Mouse (Mus musculus): ENCODE data around the gene Mfap4. TPM values are rescaled to one million over a fixed set of nuclear protein-coding genes. Genes with fewer than 3 reads are reported as not detected.

Gene Mfap4
- polyA plus RNA-seq, 1 experiment from 2014 or later, result 428 TPM

- Histone ChIP-seq H3K9ac (ENCODE audit: low read depth, low read length) (peak within 1 kb of the TSS; percentile 82), H3K4me2 (ENCODE audit: low read depth, low read length) (peak within 1 kb of the TSS; percentile 85), H3K27ac (replicated peaks; ENCODE audit: low read depth, low read length) (peak within 1 kb of the TSS; percentile 92), H3K4me1 (ENCODE audit: control insufficient read depth, insufficient read depth, low read length) (peaks cover 9% of the 10 kb centered on the region), H3K4me3 (ENCODE audit: low read depth, low read length) (peak within 1 kb of the TSS; percentile 80), H3K9me3 (ENCODE audit: control insufficient read depth, low read length) (no peaks in the 10 kb centered on the region), H3K36me3 (ENCODE audit: control insufficient read depth, insufficient read depth, low read length) (peaks cover 33% of the 10 kb centered on the region), H3K27me3 (replicated peaks; ENCODE audit: control insufficient read depth, insufficient read depth, low read length) (no peaks in the 10 kb centered on the region)
- under 1% methylated on average over 48 of the region's 62 CpGs for WGBS
- peak; percentile 97 for ATAC-seq (ENCODE audit: low read depth)
- peak; percentile 99 for DNase-seq (ENCODE audit: low spot score)
These were observed 9.1 kb downstream of the Mfap4 start, which contains the start of gene Mapk7 for GRCm38 (mm10) chr11:61494129-61494997. Gene Mapk7 (minus strand): TSS chr11:61494406.

- no peaks in the 10 kb centered on the region for H3K9me3 ChIP-seq (ENCODE audit: control insufficient read depth, low read length)
- ATAC-seq (ENCODE audit: low read depth) (no peak), DNase-seq (ENCODE audit: low spot score) (no peak)
- 76% methylated on average over 2 of the region's 2 CpGs for WGBS
- H3K4me3 ChIP-seq (ENCODE audit: low read depth, low read length), result no peak overlapping the region
- H3K27me3 ChIP-seq (replicated peaks; ENCODE audit: control insufficient read depth, insufficient read depth, low read length), result no peaks in the 10 kb centered on the region
- no peak overlapping the region for H3K4me2 ChIP-seq (ENCODE audit: low read depth, low read length)
- H3K36me3 ChIP-seq (ENCODE audit: control insufficient read depth, insufficient read depth, low read length), result peaks cover 21% of the 10 kb centered on the region
- H3K4me1 ChIP-seq (ENCODE audit: control insufficient read depth, insufficient read depth, low read length), result peaks cover 9% of the 10 kb centered on the region
- H3K9ac ChIP-seq (ENCODE audit: low read depth, low read length), result no peak overlapping the region
- no peak overlapping the region for H3K27ac ChIP-seq (replicated peaks; ENCODE audit: low read depth, low read length)
These were observed 10.3 kb downstream of the Mfap4 start for GRCm38 (mm10) chr11:61495528-61495927.

GRCm38 (mm10) chr11:61497490-61497889 is 12.3 kb downstream of the Mfap4 start:
- Histone ChIP-seq H3K36me3 (ENCODE audit: control insufficient read depth, insufficient read depth, low read length) (peaks cover 2% of the 10 kb centered on the region; the same call in 1 of the 2 replicates), H3K4me1 (ENCODE audit: control insufficient read depth, insufficient read depth, low read length) (peaks cover 9% of the 10 kb centered on the region), H3K27ac (replicated peaks; ENCODE audit: low read depth, low read length) (no peak overlapping the region), H3K27me3 (replicated peaks; ENCODE audit: control insufficient read depth, insufficient read depth, low read length) (no peaks in the 10 kb centered on the region), H3K4me3 (ENCODE audit: low read depth, low read length) (no peak overlapping the region), H3K9me3 (ENCODE audit: control insufficient read depth, low read length) (no peaks in the 10 kb centered on the region), H3K4me2 (ENCODE audit: low read depth, low read length) (no peak overlapping the region), H3K9ac (ENCODE audit: low read depth, low read length) (no peak overlapping the region)
- DNase-seq (ENCODE audit: low spot score) (no peak), ATAC-seq (ENCODE audit: low read depth) (no peak)
- WGBS, result 76% methylated on average over 1 of the region's 1 CpGs

- no peak overlapping the region for H3K27ac ChIP-seq (replicated peaks; ENCODE audit: low read depth, low read length)
- no peak for DNase-seq (ENCODE audit: low spot score)
These were observed 13.7 kb downstream of the Mfap4 start for GRCm38 (mm10) chr11:61498736-61499504.

GRCm38 (mm10) chr11:61503933-61504332 is 18.7 kb downstream of the Mfap4 start:
- no peak for DNase-seq (ENCODE audit: low spot score)
- WGBS, result 50% methylated on average over 8 of the region's 8 CpGs
- H3K27me3 ChIP-seq (replicated peaks; ENCODE audit: control insufficient read depth, insufficient read depth, low read length), result no peaks in the 10 kb centered on the region
- no peak overlapping the region for H3K27ac ChIP-seq (replicated peaks; ENCODE audit: low read depth, low read length)
- ATAC-seq (ENCODE audit: low read depth), result no peak
- no peak overlapping the region for H3K4me3 ChIP-seq (ENCODE audit: low read depth, low read length)
- H3K9ac ChIP-seq (ENCODE audit: low read depth, low read length), result no peak overlapping the region
- no peak overlapping the region for H3K4me2 ChIP-seq (ENCODE audit: low read depth, low read length)
- no peaks in the 10 kb centered on the region for H3K9me3 ChIP-seq (ENCODE audit: control insufficient read depth, low read length)
- H3K4me1 ChIP-seq (ENCODE audit: control insufficient read depth, insufficient read depth, low read length), result peaks cover 10% of the 10 kb centered on the region
- H3K36me3 ChIP-seq (ENCODE audit: control insufficient read depth, insufficient read depth, low read length), result no peaks in the 10 kb centered on the region

More at GRCm38 (mm10) chr11:61498736-61499504, 13.7 kb downstream of the Mfap4 start:
- Histone ChIP-seq H3K4me2 (ENCODE audit: low read depth, low read length) (no peak overlapping the region), H3K9me3 (ENCODE audit: control insufficient read depth, low read length) (no peaks in the 10 kb centered on the region), H3K4me3 (ENCODE audit: low read depth, low read length) (no peak overlapping the region), H3K27me3 (replicated peaks; ENCODE audit: control insufficient read depth, insufficient read depth, low read length) (no peaks in the 10 kb centered on the region), H3K9ac (ENCODE audit: low read depth, low read length) (no peak overlapping the region), H3K36me3 (ENCODE audit: control insufficient read depth, insufficient read depth, low read length) (no peaks in the 10 kb centered on the region), H3K4me1 (ENCODE audit: control insufficient read depth, insufficient read depth, low read length) (no peaks in the 10 kb centered on the region)
- no peak for ATAC-seq (ENCODE audit: low read depth)
- WGBS, result 70% methylated on average over 6 of the region's 6 CpGs

GRCm38 (mm10) chr11:61504713-61505257 is 19.6 kb downstream of the Mfap4 start, which contains the start of gene B9d1:
Gene B9d1 (plus strand): TSS chr11:61505144.
- Histone ChIP-seq H3K27me3 (replicated peaks; ENCODE audit: control insufficient read depth, insufficient read depth, low read length) (no peaks in the 10 kb centered on the region), H3K36me3 (ENCODE audit: control insufficient read depth, insufficient read depth, low read length) (0 out of 2 replicates have a peak, but pooled peaks cover 3% of the 10 kb centered on the region), H3K4me1 (ENCODE audit: control insufficient read depth, insufficient read depth, low read length) (peaks cover 10% of the 10 kb centered on the region), H3K4me2 (ENCODE audit: low read depth, low read length) (peak within 1 kb of the TSS; percentile 81), H3K27ac (replicated peaks; ENCODE audit: low read depth, low read length) (peak within 1 kb of the TSS; percentile 84), H3K9ac (ENCODE audit: low read depth, low read length) (peak within 1 kb of the TSS; percentile 74), H3K9me3 (ENCODE audit: control insufficient read depth, low read length) (no peaks in the 10 kb centered on the region), H3K4me3 (ENCODE audit: low read depth, low read length) (peak within 1 kb of the TSS; percentile 68)
- peak; percentile 98 for DNase-seq (ENCODE audit: low spot score)
- ATAC-seq (ENCODE audit: low read depth), result peak; percentile 91
- under 1% methylated on average over 39 of the region's 39 CpGs for WGBS

GRCm38 (mm10) chr11:61514953-61515352 is 29.7 kb downstream of the Mfap4 start:
- Histone ChIP-seq H3K4me1 (ENCODE audit: control insufficient read depth, insufficient read depth, low read length) (no peaks in the 10 kb centered on the region), H3K9ac (ENCODE audit: low read depth, low read length) (no peak overlapping the region), H3K4me3 (ENCODE audit: low read depth, low read length) (no peak overlapping the region), H3K4me2 (ENCODE audit: low read depth, low read length) (no peak overlapping the region), H3K27ac (replicated peaks; ENCODE audit: low read depth, low read length) (no peak overlapping the region), H3K9me3 (ENCODE audit: control insufficient read depth, low read length) (no peaks in the 10 kb centered on the region), H3K27me3 (replicated peaks; ENCODE audit: control insufficient read depth, insufficient read depth, low read length) (no peaks in the 10 kb centered on the region), H3K36me3 (ENCODE audit: control insufficient read depth, insufficient read depth, low read length) (peaks cover 59% of the 10 kb centered on the region)
- no peak for ATAC-seq (ENCODE audit: low read depth)
- 39% methylated on average over 3 of the region's 3 CpGs for WGBS
- DNase-seq (ENCODE audit: low spot score), result no peak

- 94% methylated on average over 1 of the region's 1 CpGs for WGBS
- Histone ChIP-seq H3K36me3 (ENCODE audit: control insufficient read depth, insufficient read depth, low read length) (peaks cover 66% of the 10 kb centered on the region), H3K27ac (replicated peaks; ENCODE audit: low read depth, low read length) (no peak overlapping the region), H3K4me2 (ENCODE audit: low read depth, low read length) (no peak overlapping the region), H3K27me3 (replicated peaks; ENCODE audit: control insufficient read depth, insufficient read depth, low read length) (no peaks in the 10 kb centered on the region), H3K9ac (ENCODE audit: low read depth, low read length) (no peak overlapping the region), H3K9me3 (ENCODE audit: control insufficient read depth, low read length) (no peaks in the 10 kb centered on the region), H3K4me1 (ENCODE audit: control insufficient read depth, insufficient read depth, low read length) (no peaks in the 10 kb centered on the region), H3K4me3 (ENCODE audit: low read depth, low read length) (no peak overlapping the region)
- no peak for ATAC-seq (ENCODE audit: low read depth)
- DNase-seq (ENCODE audit: low spot score), result no peak
These were observed 32.7 kb downstream of the Mfap4 start for GRCm38 (mm10) chr11:61517971-61518370.
